8 mouse cellular contexts compared by ENCODE assay signal in genomic region chr2:160731839-160732261, GRCm38 (mm10). TPM values are rescaled to one million over a fixed set of nuclear protein-coding genes. Genes with fewer than 3 reads are reported as not detected.
A peak's percentile ranks its signal among the peaks of the same experiment; 100 is the strongest.
DNase-seq lines count a peak whose midpoint lies in the region; ATAC-seq and TF ChIP-seq lines count a peak whose summit lies in the region.

No protein-coding gene starts in this region.

- peaks cover 48% of the 10 kb centered on the region for H3K4me1 ChIP-seq in thymus, adult 2 months (replicated peaks; ENCODE audit: control insufficient read depth, insufficient read depth, low read length)
- peaks cover 49% of the 10 kb centered on the region for H3K4me1 ChIP-seq in embryonic facial prominence, embryonic 13.5 days
- peaks cover 47% of the 10 kb centered on the region for H3K4me1 ChIP-seq in heart, embryonic 11.5 days (ENCODE audit: control insufficient read depth, insufficient read depth, low read length)
- peaks cover 55% of the 10 kb centered on the region for H3K4me1 ChIP-seq in kidney, embryonic 15.5 days
- peaks cover 19% of the 10 kb centered on the region for H3K4me1 ChIP-seq in liver, embryonic 11.5 days (replicated peaks; ENCODE audit: control insufficient read depth, insufficient read depth, low read length)
- peaks cover 42% of the 10 kb centered on the region for H3K4me1 ChIP-seq in neural tube, embryonic 12.5 days

- peak; percentile 7; the same call in 1 of the 2 replicates for TF ChIP-seq POLR2A in thymus, adult 2 months (IDR thresholded peaks at IDR 0.05; ENCODE audit: control insufficient read depth, extremely low read depth, insufficient read depth, low read length, poor library complexity)

- H3K9ac ChIP-seq in embryonic facial prominence, embryonic 13.5 days = peak overlapping the region; percentile 99
- peak overlapping the region; percentile 99 for H3K9ac ChIP-seq in heart, embryonic 11.5 days (ENCODE audit: low read depth, low read length)
- peak overlapping the region; percentile 98 for H3K9ac ChIP-seq in kidney, embryonic 15.5 days
- peak overlapping the region; percentile 89 for H3K9ac ChIP-seq in liver, embryonic 11.5 days (ENCODE audit: low read depth, low read length)
- peak overlapping the region; percentile 100 for H3K9ac ChIP-seq in neural tube, embryonic 12.5 days

- DNase-seq in thymus, adult 2 months = no peak
- DNase-seq in thymus, postnatal 36 days = no peak
- no peak for DNase-seq in liver, embryonic 11.5 days (ENCODE audit: low spot score)
- peak; percentile 49 to 57 for DNase-seq in urinary bladder, postnatal 36 days (ENCODE audit: low spot score in 2 of 2)

- 0 out of 2 replicates have a peak, but pooled peaks have one; percentile 20 for TF ChIP-seq CTCF in thymus, adult 2 months (IDR thresholded peaks at IDR 0.05; ENCODE audit: borderline replicate concordance, control insufficient read depth, extremely low read depth, insufficient read depth, low read length, poor library complexity)

- no peaks in the 10 kb centered on the region for H3K27me3 ChIP-seq in thymus, adult 2 months (ENCODE audit: control insufficient read depth, insufficient read depth, low read length)
- H3K27me3 ChIP-seq in embryonic facial prominence, embryonic 13.5 days = no peaks in the 10 kb centered on the region
- H3K27me3 ChIP-seq in heart, embryonic 11.5 days (ENCODE audit: control insufficient read depth, insufficient read depth, low read length) = no peaks in the 10 kb centered on the region
- H3K27me3 ChIP-seq in kidney, embryonic 15.5 days = peaks cover 2% of the 10 kb centered on the region; the same call in 1 of the 2 replicates
- H3K27me3 ChIP-seq in liver, embryonic 11.5 days (replicated peaks; ENCODE audit: control insufficient read depth, insufficient read depth, low read length) = no peaks in the 10 kb centered on the region
- no peaks in the 10 kb centered on the region for H3K27me3 ChIP-seq in neural tube, embryonic 12.5 days (replicated peaks)

- peak; percentile 43; the same call in 1 of the 2 replicates for ATAC-seq in embryonic facial prominence, embryonic 13.5 days (ENCODE audit: insufficient number of reproducible peaks, insufficient read depth, low FRiP score, low TSS enrichment, low read depth)
- peak; percentile 32 for ATAC-seq in heart, embryonic 11.5 days (replicated peaks; ENCODE audit: insufficient number of reproducible peaks, low FRiP score, low TSS enrichment)
- peak; percentile 38 for ATAC-seq in kidney, embryonic 15.5 days (replicated peaks; ENCODE audit: low FRiP score)
- peak; percentile 4; the same call in 1 of the 2 replicates for ATAC-seq in liver, embryonic 11.5 days (replicated peaks; ENCODE audit: low FRiP score)
- peak; percentile 18 for ATAC-seq in neural tube, embryonic 12.5 days (ENCODE audit: low FRiP score, low read depth)

- peak overlapping the region; percentile 89 for H3K4me2 ChIP-seq in embryonic facial prominence, embryonic 13.5 days
- peak overlapping the region; percentile 97 for H3K4me2 ChIP-seq in heart, embryonic 11.5 days
- peak overlapping the region; percentile 82 for H3K4me2 ChIP-seq in kidney, embryonic 15.5 days
- peak overlapping the region; percentile 89 for H3K4me2 ChIP-seq in liver, embryonic 11.5 days
- peak overlapping the region; percentile 93 for H3K4me2 ChIP-seq in neural tube, embryonic 12.5 days (replicated peaks)

- no peaks in the 10 kb centered on the region for H3K36me3 ChIP-seq in thymus, adult 2 months (ENCODE audit: control insufficient read depth, insufficient read depth, low read length)
- H3K36me3 ChIP-seq in embryonic facial prominence, embryonic 13.5 days = peaks cover 32% of the 10 kb centered on the region
- H3K36me3 ChIP-seq in heart, embryonic 11.5 days (ENCODE audit: control insufficient read depth, insufficient read depth, low read length) = no peaks in the 10 kb centered on the region; the same call in 1 of the 2 replicates
- peaks cover 29% of the 10 kb centered on the region for H3K36me3 ChIP-seq in kidney, embryonic 15.5 days
- H3K36me3 ChIP-seq in liver, embryonic 11.5 days (ENCODE audit: control insufficient read depth, insufficient read depth, low read length) = no peaks in the 10 kb centered on the region
- peaks cover 28% of the 10 kb centered on the region for H3K36me3 ChIP-seq in neural tube, embryonic 12.5 days

- H3K9me3 ChIP-seq in embryonic facial prominence, embryonic 13.5 days = no peaks in the 10 kb centered on the region
- no peaks in the 10 kb centered on the region for H3K9me3 ChIP-seq in heart, embryonic 11.5 days (replicated peaks; ENCODE audit: control insufficient read depth, low read length)
- no peaks in the 10 kb centered on the region for H3K9me3 ChIP-seq in kidney, embryonic 15.5 days (replicated peaks)
- no peaks in the 10 kb centered on the region for H3K9me3 ChIP-seq in liver, embryonic 11.5 days (ENCODE audit: control insufficient read depth, low read length)
- no peaks in the 10 kb centered on the region for H3K9me3 ChIP-seq in neural tube, embryonic 12.5 days

- H3K4me3 ChIP-seq in thymus, adult 2 months (ENCODE audit: control insufficient read depth, insufficient read depth, low read length) = peak overlapping the region; percentile 80
- peak overlapping the region; percentile 87 for H3K4me3 ChIP-seq in embryonic facial prominence, embryonic 13.5 days
- peak overlapping the region; percentile 95 for H3K4me3 ChIP-seq in heart, embryonic 11.5 days (ENCODE audit: low read depth, low read length)
- H3K4me3 ChIP-seq in kidney, embryonic 15.5 days (replicated peaks) = peak overlapping the region; percentile 89
- H3K4me3 ChIP-seq in liver, embryonic 11.5 days (ENCODE audit: low read depth, low read length) = peak overlapping the region; percentile 94
- peak overlapping the region; percentile 92 for H3K4me3 ChIP-seq in neural tube, embryonic 12.5 days

- H3K27ac ChIP-seq in thymus, adult 2 months (ENCODE audit: control insufficient read depth, insufficient read depth, low read length) = peak overlapping the region; percentile 94
- peak overlapping the region; percentile 96 for H3K27ac ChIP-seq in embryonic facial prominence, embryonic 13.5 days
- peak overlapping the region; percentile 96 for H3K27ac ChIP-seq in heart, embryonic 11.5 days (ENCODE audit: low read depth, low read length)
- peak overlapping the region; percentile 95 for H3K27ac ChIP-seq in kidney, embryonic 15.5 days
- no peak overlapping the region for H3K27ac ChIP-seq in liver, embryonic 11.5 days (ENCODE audit: low read depth, low read length)
- H3K27ac ChIP-seq in neural tube, embryonic 12.5 days = peak overlapping the region; percentile 97

- under 1% methylated on average over 32 of the region's 32 CpGs for WGBS in thymus, adult 2 months
- under 1% methylated on average over 32 of the region's 32 CpGs for WGBS in embryonic facial prominence, embryonic 13.5 days
- WGBS in heart, embryonic 11.5 days (ENCODE audit: insufficient replicate concordance) = 2% methylated on average over 32 of the region's 32 CpGs
- under 1% methylated on average over 32 of the region's 32 CpGs for WGBS in kidney, embryonic 15.5 days
- under 1% methylated on average over 32 of the region's 32 CpGs for WGBS in liver, embryonic 11.5 days
- WGBS in neural tube, embryonic 12.5 days = under 1% methylated on average over 32 of the region's 32 CpGs

RNA-seq across cellular contexts. Expression of gene Plcg1, which starts 0.8 kb away (rescaled TPM):
- 237 and 294 TPM in 2 replicates for polyA plus RNA-seq in thymus, adult 2 months (2012; rRNA removed)
- 63.9 and 64.0 TPM in 2 replicates for polyA plus RNA-seq in embryonic facial prominence, embryonic 13.5 days (2015; fragmentation: Nextera tagmentation; extraction: Ambion mirVana)
- 31.0 and 33.9 TPM in 2 replicates for polyA plus RNA-seq in heart, embryonic 11.5 days (2014; fragmentation: Nextera tagmentation; extraction: Ambion mirVana)
- 45.8 and 52.8 TPM in 2 replicates for polyA plus RNA-seq in kidney, embryonic 15.5 days (2015; fragmentation: Nextera tagmentation; extraction: Ambion mirVana)
- polyA plus RNA-seq in liver, embryonic 11.5 days (2014; fragmentation: Nextera tagmentation; extraction: Ambion mirVana) = 22.3 and 27.2 TPM in 2 replicates
- 91.7 and 98.9 TPM in 2 replicates for polyA plus RNA-seq in neural tube, embryonic 12.5 days (2016; fragmentation: Nextera tagmentation; extraction: Ambion mirVana)

Comparison
In these comparisons a context has a peak if more than half of its experiments do, and no peak if none do; other contexts are left out.
1. DNase-seq: peak in urinary bladder, postnatal 36 days (2 of 2); none in thymus, adult 2 months (single experiment), thymus, postnatal 36 days (0 of 2) and liver, embryonic 11.5 days (single experiment).
2. Peak in every context shown above with its lines, with median percentiles within 50 percentile points of each other: H3K4me3 ChIP-seq, ATAC-seq, H3K4me2 ChIP-seq and H3K9ac ChIP-seq.